Mouse (Mus musculus) embryonic facial prominence, embryonic 15.5 days (tissue): ENCODE measurements at regions not wholly inside any gene's neighbourhood (a gene's known extent, or its start where the extent isn't known, plus 50 kb on each side); places are given as distances from the start of the nearest gene placed in this dataset.

Experiments
- ATAC-seq: fragments of 200-750 bp; cut with Nextera tagmentation; 2 replicates; pipeline ENCODE4 v1.8.0; 2017; ENCODE audit warnings: low read depth, moderate TSS enrichment; ENCODE audit not compliant: insufficient number of reproducible peaks, low FRiP score, low TSS enrichment
- H3K27ac ChIP-seq: fragments of 300-500 bp; sonication (generic); replicated peaks from 2 replicates; pipeline ENCODE4 v1.5.1; 2015; ENCODE audit warnings: mild to moderate bottlenecking, inconsistent platforms
- H3K27me3 ChIP-seq: fragments of 300-500 bp; sonication (generic); 2 replicates; pipeline ENCODE4 v1.6.1; 2015; ENCODE audit warnings: inconsistent platforms
- H3K36me3 ChIP-seq: fragments of 300-500 bp; sonication (generic); 2 replicates; pipeline ENCODE4 v1.6.1; 2015; ENCODE audit warnings: mild to moderate bottlenecking, inconsistent platforms
- H3K4me1 ChIP-seq: fragments of 300-500 bp; sonication (generic); 2 replicates; pipeline ENCODE4 v1.6.1; 2015; ENCODE audit warnings: inconsistent platforms
- H3K4me2 ChIP-seq: fragments of 300-500 bp; sonication (generic); replicated peaks from 2 replicates; pipeline ENCODE4 v1.6.1; 2015; ENCODE audit warnings: mild to moderate bottlenecking, inconsistent platforms
- H3K4me3 ChIP-seq: fragments of 300-500 bp; sonication (generic); replicated peaks from 2 replicates; pipeline ENCODE4 v1.5.1; 2015; ENCODE audit warnings: mild to moderate bottlenecking, inconsistent platforms
- H3K9ac ChIP-seq: fragments of 300-500 bp; sonication (generic); 2 replicates; pipeline ENCODE4 v1.6.1; 2015; ENCODE audit warnings: inconsistent platforms
- H3K9me3 ChIP-seq: fragments of 300-500 bp; sonication (generic); replicated peaks from 2 replicates; pipeline ENCODE4 v1.6.1; 2016; ENCODE audit warnings: inconsistent platforms
- WGBS: fragments of 180-500 bp; shearing (Covaris S2); methylation state at CpG from one replicate; pipeline ENCODE4 v1.1.7; 2015; 5-methylcytosine and 5-hydroxymethylcytosine counted together

- Histone ChIP-seq H3K27me3 (no peaks in the 10 kb centered on the region), H3K36me3 (no peaks in the 10 kb centered on the region), H3K9me3 (no peaks in the 10 kb centered on the region), H3K27ac (no peak overlapping the region; the same call in 1 of the 2 replicates), H3K4me3 (no peak overlapping the region), H3K9ac (no peak overlapping the region), H3K4me1 (peaks cover 26% of the 10 kb centered on the region), H3K4me2 (no peak overlapping the region)
- WGBS = 68% methylated on average over 12 of the region's 12 CpGs
- no peak for ATAC-seq
These were observed 136.1 kb upstream of the Zfp703 start for GRCm38 (mm10) chr8:26840745-26841680.

- peaks cover 44% of the 10 kb centered on the region for H3K4me1 ChIP-seq
- ATAC-seq = no peak
- H3K4me3 ChIP-seq = no peak overlapping the region
- no peak overlapping the region for H3K4me2 ChIP-seq
- no peaks in the 10 kb centered on the region for H3K27me3 ChIP-seq
- H3K27ac ChIP-seq = no peak overlapping the region
- H3K36me3 ChIP-seq = no peaks in the 10 kb centered on the region
- H3K9me3 ChIP-seq = no peaks in the 10 kb centered on the region
- 49% methylated on average over 6 of the region's 6 CpGs for WGBS
- no peak overlapping the region for H3K9ac ChIP-seq
These were observed 133.4 kb upstream of the Zfp703 start for GRCm38 (mm10) chr8:26843714-26844113.

GRCm38 (mm10) chr8:26844132-26844808 is 132.9 kb upstream of the Zfp703 start:
- no peak overlapping the region for H3K27ac ChIP-seq
- H3K36me3 ChIP-seq = no peaks in the 10 kb centered on the region
- peaks cover 49% of the 10 kb centered on the region for H3K4me1 ChIP-seq
- no peak overlapping the region for H3K9ac ChIP-seq
- no peak overlapping the region for H3K4me2 ChIP-seq
- no peak overlapping the region for H3K4me3 ChIP-seq
- H3K9me3 ChIP-seq = no peaks in the 10 kb centered on the region
- ATAC-seq = no peak
- WGBS = 50% methylated on average over 8 of the region's 8 CpGs
- H3K27me3 ChIP-seq = no peaks in the 10 kb centered on the region

- ATAC-seq = no peak
- no peaks in the 10 kb centered on the region for H3K27me3 ChIP-seq
- WGBS = 79% methylated on average over 6 of the region's 6 CpGs
- H3K36me3 ChIP-seq = no peaks in the 10 kb centered on the region
- H3K4me2 ChIP-seq = no peak overlapping the region
- H3K9me3 ChIP-seq = no peaks in the 10 kb centered on the region
- peaks cover 54% of the 10 kb centered on the region for H3K4me1 ChIP-seq
- no peak overlapping the region for H3K27ac ChIP-seq
- no peak overlapping the region for H3K4me3 ChIP-seq
- no peak overlapping the region for H3K9ac ChIP-seq
These were observed 132.3 kb upstream of the Zfp703 start for GRCm38 (mm10) chr8:26844809-26845143.

- Histone ChIP-seq H3K36me3 (no peaks in the 10 kb centered on the region), H3K4me2 (no peak overlapping the region), H3K4me1 (peaks cover 51% of the 10 kb centered on the region), H3K9ac (no peak overlapping the region), H3K4me3 (no peak overlapping the region), H3K27me3 (no peaks in the 10 kb centered on the region), H3K27ac (no peak overlapping the region), H3K9me3 (no peaks in the 10 kb centered on the region)
- ATAC-seq = no peak
- WGBS = 62% methylated on average over 11 of the region's 11 CpGs
These were observed 131.5 kb upstream of the Zfp703 start for GRCm38 (mm10) chr8:26845481-26846194.

- 81% methylated on average over 9 of the region's 9 CpGs for WGBS
- ATAC-seq = no peak
- Histone ChIP-seq H3K9ac (no peak overlapping the region), H3K27ac (peak overlapping the region; percentile 88), H3K9me3 (no peaks in the 10 kb centered on the region), H3K4me3 (no peak overlapping the region), H3K4me1 (peaks cover 49% of the 10 kb centered on the region), H3K4me2 (no peak overlapping the region), H3K36me3 (no peaks in the 10 kb centered on the region), H3K27me3 (no peaks in the 10 kb centered on the region)
These were observed 130.1 kb upstream of the Zfp703 start for GRCm38 (mm10) chr8:26847009-26847408.

GRCm38 (mm10) chr8:26848098-26848772 is 128.9 kb upstream of the Zfp703 start:
- WGBS = 23% methylated on average over 17 of the region's 17 CpGs
- Histone ChIP-seq H3K9me3 (no peaks in the 10 kb centered on the region), H3K27ac (peak overlapping the region; percentile 88), H3K4me2 (0 out of 2 replicates have a peak overlapping the region, but pooled peaks have one; percentile 22), H3K9ac (no peak overlapping the region), H3K4me3 (no peak overlapping the region), H3K4me1 (peaks cover 52% of the 10 kb centered on the region), H3K36me3 (no peaks in the 10 kb centered on the region), H3K27me3 (no peaks in the 10 kb centered on the region)
- ATAC-seq = peak; percentile 86

GRCm38 (mm10) chr8:26848955-26849684 is 128.0 kb upstream of the Zfp703 start:
- Histone ChIP-seq H3K27me3 (no peaks in the 10 kb centered on the region), H3K27ac (peak overlapping the region; percentile 88), H3K9ac (no peak overlapping the region), H3K9me3 (no peaks in the 10 kb centered on the region), H3K4me1 (peaks cover 48% of the 10 kb centered on the region), H3K36me3 (no peaks in the 10 kb centered on the region), H3K4me2 (no peak overlapping the region; the same call in 1 of the 2 replicates), H3K4me3 (no peak overlapping the region)
- WGBS = 58% methylated on average over 19 of the region's 19 CpGs
- no peak for ATAC-seq

GRCm38 (mm10) chr8:26851871-26852800 is 125.0 kb upstream of the Zfp703 start:
- Histone ChIP-seq H3K9me3 (no peaks in the 10 kb centered on the region), H3K4me2 (no peak overlapping the region), H3K9ac (no peak overlapping the region), H3K4me1 (peaks cover 42% of the 10 kb centered on the region), H3K27me3 (no peaks in the 10 kb centered on the region), H3K27ac (no peak overlapping the region), H3K4me3 (no peak overlapping the region), H3K36me3 (no peaks in the 10 kb centered on the region)
- WGBS = 61% methylated on average over 18 of the region's 18 CpGs
- ATAC-seq = no peak

GRCm38 (mm10) chr8:26852921-26853320 is 124.2 kb upstream of the Zfp703 start:
- ATAC-seq = no peak
- Histone ChIP-seq H3K9me3 (no peaks in the 10 kb centered on the region), H3K27me3 (no peaks in the 10 kb centered on the region), H3K4me3 (no peak overlapping the region), H3K27ac (no peak overlapping the region), H3K9ac (no peak overlapping the region), H3K4me2 (no peak overlapping the region), H3K4me1 (peaks cover 34% of the 10 kb centered on the region), H3K36me3 (no peaks in the 10 kb centered on the region)
- 46% methylated on average over 8 of the region's 8 CpGs for whole genome bisulfite sequencing
